Mouse (Mus musculus) Patski (cell line): ENCODE measurements around the gene Adamtsl4. TPM values are rescaled to one million over a fixed set of nuclear protein-coding genes. Genes with fewer than 3 reads are reported as not detected.
"Not testable (repeated sequence)": the region's sequence is repeated elsewhere in the genome, so short reads cannot be mapped to it uniquely, and the experiment has no call there.

Source experiments
- ATAC-seq: fragments of 100-300 bp; one replicate; pipeline ENCODE4 v1.8.0; 2021
- CTCF ChIA-PET: fragments of 350-600 bp; sonication (Branson Sonifier 250); formaldehyde crosslinking; loops from one replicate; lab custom pipeline; 2022; ENCODE audit warnings: inconsistent platforms; lab: Charles Lee
- POLR2A ChIA-PET: fragments of 350-600 bp; sonication (Branson Sonifier 250); formaldehyde crosslinking; loops from one replicate; lab custom pipeline; 2022; ENCODE audit warnings: antibody characterized with exemption, inconsistent platforms; lab: Charles Lee
- DNase-seq: peaks from one replicate; pipeline ENCODE4 v3.0.0-alpha.2; 2011; ENCODE audit warnings: low read depth, low spot score
- H3K27me3 ChIP-seq: fragments of 371-371 bp; one replicate; pipeline ENCODE4 v1.5.1; 2021
- CTCF ChIP-seq: fragments of 100-300 bp; IDR thresholded peaks from one replicate; pipeline ENCODE4 v1.5.1; 2021
- in situ Hi-C: fragments of 300-500 bp; cut with MboI; formaldehyde crosslinking; loops from 3 replicates; pipeline ENCODE4 v1.11.1; 2018; ENCODE audit warnings: low pct_unique_long_range_greater_than_20kb, mixed read lengths
- polyA plus RNA-seq: library from polyadenylated mRNA; unstranded; gene quantifications from one replicate; pipeline ENCODE4 v1.2.3, GENCODE M21; 2021

Adamtsl4 gene
- polyA plus RNA-seq, 1 experiment from 2014 or later, result 39.5 TPM

DNA sequence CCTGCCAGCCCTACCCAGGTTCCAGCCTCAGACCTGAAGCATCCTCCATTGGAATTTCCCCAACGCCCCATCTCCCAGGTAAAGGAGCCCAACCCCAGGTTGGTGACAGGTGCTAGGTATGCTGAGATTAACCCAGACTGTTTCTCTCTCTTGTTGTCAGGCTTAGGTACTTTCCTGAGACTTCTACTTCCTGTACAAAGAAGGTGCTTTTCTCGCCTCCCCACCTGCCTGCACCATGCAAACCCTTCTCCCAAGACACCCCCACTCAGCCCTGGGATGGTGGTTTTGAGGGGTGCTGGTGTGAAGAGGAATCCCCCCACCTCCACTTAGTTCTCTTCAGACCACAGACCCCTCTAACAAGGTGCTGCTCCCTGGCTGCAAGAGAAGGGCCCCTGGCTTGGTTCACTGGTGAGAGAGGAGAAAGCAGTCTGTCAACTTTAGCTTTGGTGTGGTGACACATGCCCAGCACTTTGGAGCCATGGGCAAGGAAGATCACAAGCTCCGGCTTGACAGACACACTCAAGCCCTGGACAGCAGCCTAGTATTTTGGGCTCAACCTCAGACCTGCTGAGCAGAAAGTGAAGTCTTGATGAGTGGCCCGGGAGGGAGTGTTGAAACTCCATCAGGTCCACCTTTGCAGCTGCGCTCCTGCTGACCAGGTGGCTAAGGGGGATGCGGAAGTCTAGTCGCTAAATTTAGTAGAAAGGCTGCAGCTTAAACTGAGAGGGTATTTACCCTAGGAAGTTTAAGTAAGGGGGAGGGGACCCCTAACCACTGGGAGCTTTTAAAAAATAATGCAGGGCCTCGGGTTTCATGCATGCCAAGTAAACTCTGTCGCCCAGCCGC lies 14.6 kb downstream of the Adamtsl4 start:
- DNase-seq, result no peak
- POLR2A ChIA-PET, result interaction anchor here (0.9 to 8.9 kb wide), 2 partner anchors 10 to 15 kb away, joined by 3 to 109 read pairs; partner anchors contain the start of genes Adamtsl4 and Mcl1
- in situ Hi-C loops, result no loop called here
- TF ChIP-seq CTCF, result no peak
- CTCF ChIA-PET, result interaction anchor here (1.0 to 1.4 kb wide), 4 partner anchors 9 to 41 kb away, joined by 3 to 5 read pairs (median 3); no protein-coding TSS in a partner anchor
- no peak for ATAC-seq
- no peaks in the 10 kb centered on the region for H3K27me3 ChIP-seq

DNA sequence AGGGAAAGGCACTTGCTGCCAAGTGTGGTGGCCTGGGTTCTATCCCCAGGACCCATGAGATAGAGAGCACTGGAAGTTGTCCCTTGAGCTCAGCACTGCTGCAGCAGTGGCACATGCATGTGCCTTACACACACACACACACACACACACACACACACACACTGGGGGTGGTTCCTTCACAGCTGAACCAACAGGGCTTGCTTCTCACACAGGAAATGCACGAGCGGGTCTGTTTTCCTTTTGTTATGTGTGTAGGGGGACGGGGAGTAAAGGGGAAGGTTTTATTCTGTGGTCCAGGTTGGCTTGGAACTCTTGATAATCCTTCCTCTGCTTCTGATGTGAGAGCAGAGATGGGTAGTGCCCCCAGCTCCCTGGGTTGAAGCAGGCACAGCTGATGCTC lies 15.3 kb downstream of the Adamtsl4 start:
- in situ Hi-C loops, result no loop called here
- POLR2A ChIA-PET, result interaction anchor here (0.6 to 8.9 kb wide), 2 partner anchors 10 to 154 kb away, joined by 6 to 109 read pairs; partner anchors contain the start of gene Mcl1
- no peak for DNase-seq
- CTCF ChIA-PET, result interaction anchor here (1.0 to 1.4 kb wide), 3 partner anchors 8 to 40 kb away, joined by 3 to 5 read pairs (median 3); no protein-coding TSS in a partner anchor
- no peak for TF ChIP-seq CTCF
- no peaks in the 10 kb centered on the region for H3K27me3 ChIP-seq
- no peak for ATAC-seq

DNA sequence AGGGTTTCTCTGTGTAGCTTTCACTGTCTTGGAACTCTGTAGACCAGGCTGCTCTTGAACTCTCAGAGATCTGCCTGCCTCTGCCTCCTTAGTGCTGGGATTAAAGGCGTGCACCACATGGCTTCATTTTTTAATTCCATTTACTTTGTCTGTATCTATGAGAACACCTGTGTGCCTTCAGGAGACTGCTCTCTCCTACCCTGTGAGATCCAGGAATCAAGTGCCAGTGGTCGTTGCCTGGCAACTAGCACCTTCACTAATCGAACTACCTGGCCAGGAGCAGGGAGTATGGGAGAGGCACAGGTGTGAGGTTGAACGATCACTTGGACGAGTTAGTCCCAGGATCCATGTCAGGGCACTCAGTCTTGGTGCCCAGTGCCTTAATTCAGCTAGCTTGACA lies 16.5 kb downstream of the Adamtsl4 start:
- TF ChIP-seq CTCF, result no peak
- POLR2A ChIA-PET, result interaction anchor here (8.9 kb wide), 1 partner anchor 8 kb away, joined by 109 read pairs; the partner anchor contains the start of gene Mcl1
- ATAC-seq, result no peak
- in situ Hi-C loops, result no loop called here
- no peaks in the 10 kb centered on the region for H3K27me3 ChIP-seq
- DNase-seq, result no peak
- CTCF ChIA-PET, result interaction anchor here (1.0 kb wide), 1 partner anchor 20 kb away, joined by 4 read pairs; no protein-coding TSS in a partner anchor

DNA sequence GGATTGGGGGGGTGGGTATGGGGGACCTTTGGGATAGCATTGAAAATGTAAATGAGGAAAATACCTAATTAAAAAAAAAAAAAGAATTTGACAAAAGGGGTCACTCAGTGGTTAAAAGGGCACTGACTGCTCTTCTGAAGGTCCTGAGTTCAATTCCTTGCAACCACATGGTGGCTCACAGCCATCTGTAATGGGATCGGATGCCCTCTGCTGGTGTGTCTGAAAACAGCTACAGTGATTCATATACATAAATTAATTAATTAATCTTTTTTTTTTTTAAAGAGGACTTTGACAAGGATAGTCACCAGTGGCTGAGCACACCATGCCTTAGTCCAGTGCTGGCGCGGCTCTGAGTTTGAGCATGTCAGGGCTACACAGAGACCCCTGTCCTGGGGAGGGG lies 17.3 kb downstream of the Adamtsl4 start:
- DNase-seq, in situ Hi-C loops, H3K27me3 ChIP-seq, ATAC-seq: not testable (repeated sequence)
- POLR2A ChIA-PET, result interaction anchor here (0.9 to 8.9 kb wide), 2 partner anchors 8 to 46 kb away, joined by 3 to 109 read pairs; partner anchors contain the start of gene Mcl1
- CTCF ChIA-PET, result interaction anchor here (1.0 kb wide), 1 partner anchor 20 kb away, joined by 4 read pairs; no protein-coding TSS in a partner anchor

DNA sequence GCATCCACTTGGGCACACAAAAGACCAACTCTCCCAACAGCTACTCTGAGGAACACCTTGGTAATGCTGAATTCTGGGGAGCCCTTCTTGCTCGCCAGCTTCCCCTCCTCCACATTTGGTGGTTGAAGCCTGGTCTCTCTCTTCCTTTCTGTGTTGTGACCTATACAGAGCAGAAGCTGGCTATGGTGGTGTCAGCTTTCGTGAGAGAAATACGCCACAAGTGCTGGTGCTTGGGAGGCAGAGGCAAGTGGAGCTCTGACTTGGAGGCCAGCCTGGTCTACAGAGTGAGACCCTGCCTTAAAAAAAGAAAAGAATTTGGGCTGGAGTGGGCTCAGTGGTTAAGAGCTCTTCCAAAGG lies 18.4 kb downstream of the Adamtsl4 start:
- no peak for DNase-seq
- CTCF ChIA-PET, result interaction anchor here (0.7 to 4.1 kb wide), 4 partner anchors 7 to 37 kb away, joined by 3 to 16 read pairs (median 10); no protein-coding TSS in a partner anchor
- ATAC-seq, result no peak
- in situ Hi-C loops, result loop anchor here (10.0 kb wide), 1 partner anchor 496 kb away; the partner anchor contains the start of gene Mtmr11
- no peak for TF ChIP-seq CTCF
- H3K27me3 ChIP-seq, result no peaks in the 10 kb centered on the region
- POLR2A ChIA-PET, result interaction anchor here (1.0 to 2.8 kb wide), 3 partner anchors 10 to 18 kb away, joined by 4 to 12 read pairs (median 9); partner anchors contain the start of gene Mcl1

DNA sequence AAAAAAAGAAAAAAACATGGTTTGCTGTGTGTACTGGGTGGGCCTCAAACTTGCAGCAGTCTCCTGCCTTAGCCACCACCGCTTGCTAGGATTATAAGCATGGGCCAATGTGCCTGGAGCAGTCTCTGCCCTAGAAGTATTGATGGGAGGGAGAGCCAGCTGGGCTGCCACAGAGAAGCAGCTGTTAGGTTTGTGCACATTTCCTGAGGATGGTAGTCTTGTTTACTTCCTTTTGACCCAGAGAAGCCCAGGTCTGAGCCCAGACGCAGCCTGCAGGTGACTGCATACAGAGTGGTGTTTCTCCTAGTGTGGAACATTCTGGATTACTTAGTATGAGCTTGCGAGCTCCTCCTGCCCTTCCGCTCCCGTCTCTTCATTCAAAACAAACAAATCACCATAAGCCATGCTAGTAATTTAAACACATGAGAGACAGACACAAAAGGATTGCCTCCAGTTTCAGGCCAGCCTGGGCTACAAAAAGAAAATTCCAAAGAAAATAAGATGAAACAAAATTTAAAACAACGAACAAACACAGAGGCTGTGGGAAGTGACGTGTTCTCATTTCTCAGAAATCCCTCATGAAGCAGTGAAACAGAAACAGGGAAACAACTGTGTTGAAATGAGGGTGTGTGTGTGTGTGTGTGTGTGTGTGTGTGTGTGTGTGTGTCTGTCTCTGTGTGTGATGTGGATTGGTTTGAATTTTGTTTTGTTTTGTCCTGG lies 19.0 kb downstream of the Adamtsl4 start:
- CTCF ChIA-PET, result interaction anchor here (0.7 to 4.1 kb wide), 9 partner anchors 8 to 150 kb away, joined by 3 to 16 read pairs (median 4); no protein-coding TSS in a partner anchor
- in situ Hi-C loops, result loop anchor here (10.0 kb wide), 1 partner anchor 496 kb away; the partner anchor contains the start of gene Mtmr11
- no peaks in the 10 kb centered on the region for H3K27me3 ChIP-seq

DNA sequence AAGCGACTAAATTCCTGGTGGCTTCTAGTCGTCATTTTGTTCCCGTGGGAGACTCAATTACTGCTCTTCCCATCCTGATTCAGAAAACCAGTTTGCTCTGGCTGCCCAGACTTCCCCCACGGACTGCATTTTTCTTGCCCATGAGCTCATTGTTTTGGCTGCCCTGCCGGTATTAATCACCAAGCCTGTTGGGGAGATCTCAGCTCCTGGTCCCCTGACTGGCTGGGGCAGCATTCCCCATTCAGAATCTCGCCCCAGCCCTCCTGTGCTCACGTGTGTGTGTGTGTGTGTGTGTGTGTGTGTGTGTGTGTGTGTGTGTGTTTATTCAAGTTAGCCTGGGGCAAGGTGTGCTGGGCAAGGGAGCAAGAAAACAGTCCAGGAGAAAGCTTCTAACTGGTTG lies 19.7 kb downstream of the Adamtsl4 start:
- no peak for TF ChIP-seq CTCF
- in situ Hi-C loops, result loop anchor here (10.0 kb wide), 1 partner anchor 497 kb away; the partner anchor contains the start of gene Mtmr11
- ATAC-seq (peak; percentile 67), DNase-seq (peak; percentile 100)
- H3K27me3 ChIP-seq, result no peaks in the 10 kb centered on the region
- ChIA-PET POLR2A (interaction anchor here (0.5 to 12.3 kb wide), 14 partner anchors 7 to 58 kb away, joined by 3 to 109 read pairs (median 4); partner anchors contain the start of gene Mcl1), CTCF (interaction anchor here (0.9 to 4.1 kb wide), 8 partner anchors 9 to 150 kb away, joined by 3 to 16 read pairs (median 4); no protein-coding TSS in a partner anchor)

More for the DNA sequence above, 19.0 kb downstream of the Adamtsl4 start:
- no peak for TF ChIP-seq CTCF
- DNase-seq, result no peak
- POLR2A ChIA-PET, result interaction anchor here (0.7 to 12.3 kb wide), 12 partner anchors 6 to 179 kb away, joined by 3 to 109 read pairs (median 4); partner anchors contain the start of gene Mcl1
- no peak for ATAC-seq

DNA sequence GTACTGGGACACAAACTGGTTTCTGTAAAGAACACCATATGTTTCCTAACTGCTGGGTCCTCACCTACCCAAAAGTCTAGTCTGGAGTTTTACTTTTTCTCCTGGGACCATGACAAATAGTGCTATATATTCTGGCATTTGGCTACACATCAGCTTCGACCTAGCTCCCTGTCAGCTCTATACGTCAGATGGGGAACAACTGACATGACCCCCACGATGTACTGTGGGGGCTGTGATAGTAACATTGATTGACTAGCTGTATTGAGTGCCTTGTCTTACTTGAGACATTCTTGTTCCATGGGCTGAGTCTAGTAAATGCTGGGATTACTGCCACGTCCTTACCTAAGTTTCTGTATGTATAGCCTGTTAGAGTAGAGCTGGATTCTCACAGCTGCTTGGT lies 20.2 kb downstream of the Adamtsl4 start:
- ATAC-seq, result no peak
- CTCF ChIA-PET, result interaction anchor here (0.9 to 4.1 kb wide), 8 partner anchors 9 to 149 kb away, joined by 3 to 16 read pairs (median 4); no protein-coding TSS in a partner anchor
- H3K27me3 ChIP-seq, result no peaks in the 10 kb centered on the region

DNA sequence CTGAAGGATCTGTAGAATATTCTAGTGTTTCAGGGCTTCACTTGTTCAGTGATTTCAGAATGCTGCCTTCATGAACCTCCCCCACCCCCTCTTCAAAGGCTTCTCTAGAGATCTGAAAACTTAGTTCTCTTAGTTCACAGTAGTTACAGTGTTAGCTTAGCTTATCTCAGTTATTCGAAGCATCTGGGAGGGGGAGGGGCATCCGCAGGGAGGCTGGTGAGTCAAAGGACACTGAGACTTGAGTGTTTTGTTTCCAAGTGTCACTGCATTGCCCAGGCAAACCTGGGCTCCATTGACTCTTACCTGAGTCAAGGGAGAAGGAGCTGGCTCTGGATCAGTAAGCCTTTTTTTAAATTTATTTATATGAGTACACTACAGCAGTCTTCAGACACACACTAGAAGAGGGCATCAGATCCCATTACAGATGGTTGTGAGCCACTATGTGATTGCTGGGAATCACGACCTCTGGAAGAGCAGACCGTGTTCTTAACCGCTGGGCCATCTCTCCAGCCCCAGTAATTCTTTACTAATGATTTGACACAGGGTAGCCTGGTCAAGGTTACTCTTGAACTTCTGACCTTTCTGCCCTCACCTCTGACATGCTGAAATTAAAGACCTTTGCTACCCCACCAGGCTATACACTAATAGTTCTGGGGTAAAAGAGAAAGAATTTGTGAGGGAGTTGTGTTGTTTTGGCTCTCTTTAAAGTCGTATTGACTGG lies 21.4 kb downstream of the Adamtsl4 start:
- CTCF ChIA-PET, result interaction anchor here (0.8 to 4.4 kb wide), 5 partner anchors 10 to 34 kb away, joined by 3 to 42 read pairs (median 14); no protein-coding TSS in a partner anchor
- ATAC-seq, result peak; percentile 13
- no peaks in the 10 kb centered on the region for H3K27me3 ChIP-seq
- POLR2A ChIA-PET, result interaction anchor here (1.3 to 12.3 kb wide), 4 partner anchors 8 to 26 kb away, joined by 3 to 109 read pairs (median 9); no protein-coding TSS in a partner anchor
- in situ Hi-C loops, result loop anchor here (10.0 kb wide), 1 partner anchor 499 kb away; the partner anchor contains the start of gene Mtmr11
- DNase-seq, result no peak
- no peak for TF ChIP-seq CTCF

More for the DNA sequence above, 20.2 kb downstream of the Adamtsl4 start:
- TF ChIP-seq CTCF, result no peak
- in situ Hi-C loops, result loop anchor here (10.0 kb wide), 1 partner anchor 497 kb away; the partner anchor contains the start of gene Mtmr11
- POLR2A ChIA-PET, result interaction anchor here (0.5 to 12.3 kb wide), 11 partner anchors 7 to 59 kb away, joined by 3 to 109 read pairs (median 4); partner anchors contain the start of genes Adamtsl4 and Mcl1
- DNase-seq, result no peak
